In genomic region chr4:135267521-135267920, GRCm38 (mm10) we compare ENCODE assay signal across 8 mouse cellular contexts. TPM values are rescaled to one million over a fixed set of nuclear protein-coding genes. Genes with fewer than 3 reads are reported as not detected.
DNase-seq lines count a peak whose midpoint lies in the region; ATAC-seq and TF ChIP-seq lines count a peak whose summit lies in the region.

No protein-coding gene starts in this region.

- DNase-seq in layer of hippocampus, adult 2 months (ENCODE audit: low spot score in 2 of 2), result no peak
- DNase-seq in layer of hippocampus, postnatal 36 days, result no peak
- DNase-seq in natural killer cell, adult 2 months (ENCODE audit: low spot score in 2 of 2), result no peak
- DNase-seq in B cell, adult 2 months, result no peak
- DNase-seq in left cerebral cortex, adult 9 months (ENCODE audit: low spot score in 2 of 2), result no peak

- peaks cover 44% of the 10 kb centered on the region for H3K4me1 ChIP-seq in forebrain, embryonic 12.5 days
- peaks cover 42% of the 10 kb centered on the region for H3K4me1 ChIP-seq in intestine, embryonic 16.5 days (ENCODE audit: control insufficient read depth, insufficient read depth, low read length)
- peaks cover 47% of the 10 kb centered on the region for H3K4me1 ChIP-seq in neural tube, embryonic 12.5 days

- WGBS in forebrain, embryonic 12.5 days, result 36% methylated on average over 8 of the region's 8 CpGs
- 56% methylated on average over 8 of the region's 8 CpGs for WGBS in intestine, embryonic 16.5 days
- WGBS in neural tube, embryonic 12.5 days, result 46% methylated on average over 8 of the region's 8 CpGs

- TF ChIP-seq CTCF in layer of hippocampus, adult 2 months (conservative IDR thresholded peaks at IDR 0.05), result no peak

- no peaks in the 10 kb centered on the region for H3K9me3 ChIP-seq in forebrain, embryonic 12.5 days
- no peaks in the 10 kb centered on the region for H3K9me3 ChIP-seq in intestine, embryonic 16.5 days (ENCODE audit: control insufficient read depth, low read length)
- H3K9me3 ChIP-seq in neural tube, embryonic 12.5 days, result no peaks in the 10 kb centered on the region

- 0 out of 2 replicates have a peak overlapping the region, but pooled peaks have one; percentile 41 for H3K27ac ChIP-seq in layer of hippocampus, adult 2 months
- peak overlapping the region; percentile 27; the same call in 1 of the 2 replicates for H3K27ac ChIP-seq in forebrain, embryonic 12.5 days
- H3K27ac ChIP-seq in intestine, embryonic 16.5 days (ENCODE audit: low read length), result peak overlapping the region; percentile 20; the same call in 1 of the 2 replicates
- H3K27ac ChIP-seq in neural tube, embryonic 12.5 days, result no peak overlapping the region

- peak overlapping the region; percentile 1; the same call in 1 of the 2 replicates for H3K4me2 ChIP-seq in forebrain, embryonic 12.5 days
- peak overlapping the region; percentile 31; the same call in 1 of the 2 replicates for H3K4me2 ChIP-seq in intestine, embryonic 16.5 days (ENCODE audit: low read depth, low read length)
- peak overlapping the region; percentile 40 for H3K4me2 ChIP-seq in neural tube, embryonic 12.5 days (replicated peaks)

- no peaks in the 10 kb centered on the region for H3K27me3 ChIP-seq in forebrain, embryonic 12.5 days
- no peaks in the 10 kb centered on the region for H3K27me3 ChIP-seq in intestine, embryonic 16.5 days (replicated peaks; ENCODE audit: control insufficient read depth, insufficient read depth, low read length)
- H3K27me3 ChIP-seq in neural tube, embryonic 12.5 days (replicated peaks), result no peaks in the 10 kb centered on the region

- no peak for ATAC-seq in forebrain, embryonic 12.5 days (ENCODE audit: low FRiP score)
- ATAC-seq in intestine, embryonic 16.5 days, result no peak
- ATAC-seq in neural tube, embryonic 12.5 days (ENCODE audit: low FRiP score, low read depth), result no peak

- H3K36me3 ChIP-seq in forebrain, embryonic 12.5 days (replicated peaks), result peaks cover 11% of the 10 kb centered on the region
- no peaks in the 10 kb centered on the region for H3K36me3 ChIP-seq in intestine, embryonic 16.5 days (ENCODE audit: control insufficient read depth, insufficient read depth, low read length)
- H3K36me3 ChIP-seq in neural tube, embryonic 12.5 days, result peaks cover 1% of the 10 kb centered on the region; the same call in 1 of the 2 replicates

- peak overlapping the region; percentile 22; the same call in 1 of the 2 replicates for H3K4me3 ChIP-seq in layer of hippocampus, adult 2 months
- no peak overlapping the region for H3K4me3 ChIP-seq in forebrain, embryonic 12.5 days (replicated peaks)
- peak overlapping the region; percentile 11; the same call in 1 of the 2 replicates for H3K4me3 ChIP-seq in intestine, embryonic 16.5 days (ENCODE audit: low read length)
- H3K4me3 ChIP-seq in neural tube, embryonic 12.5 days, result no peak overlapping the region

- no peak overlapping the region for H3K9ac ChIP-seq in forebrain, embryonic 12.5 days
- 0 out of 2 replicates have a peak overlapping the region, but pooled peaks have one; percentile 3 for H3K9ac ChIP-seq in intestine, embryonic 16.5 days (ENCODE audit: low read depth, low read length)
- H3K9ac ChIP-seq in neural tube, embryonic 12.5 days, result no peak overlapping the region

RNA-seq across cellular contexts. Expression of gene Clic4, which starts 5.1 kb away (rescaled TPM):
- 10 to 100 TPM; 31.2 to 34.2 TPM for total RNA-seq in layer of hippocampus, adult 2 months (2021)
- 10 to 100 TPM; 36.3 to 40.6 TPM for total RNA-seq in layer of hippocampus, postnatal 36 days (2021)
- polyA plus RNA-seq in forebrain, embryonic 12.5 days (2016; fragmentation: Nextera tagmentation; extraction: Ambion mirVana), result 205 and 221 TPM in 2 replicates
- 107 and 109 TPM in 2 replicates for polyA plus RNA-seq in intestine, embryonic 16.5 days (2015; fragmentation: Nextera tagmentation; extraction: Ambion mirVana)
- polyA plus RNA-seq in neural tube, embryonic 12.5 days (2016; fragmentation: Nextera tagmentation; extraction: Ambion mirVana), result 150 and 151 TPM in 2 replicates

Comparison
In these comparisons a context has a peak if more than half of its experiments do, and no peak if none do; other contexts are left out.
1. H3K4me3 ChIP-seq: peak in layer of hippocampus, adult 2 months (single experiment) and intestine, embryonic 16.5 days (single experiment); none in forebrain, embryonic 12.5 days (single experiment) and neural tube, embryonic 12.5 days (single experiment).
2. Peak in every context shown above with its lines, with median percentiles within 50 percentile points of each other: H3K4me2 ChIP-seq.